Mouse (Mus musculus) stomach, embryonic 14.5 days (tissue): Measurements from ENCODE around the gene Vwa2. TPM values are rescaled to one million over a fixed set of nuclear protein-coding genes. Genes with fewer than 3 reads are reported as not detected.

Experiments used
- ATAC-seq: fragments of 200-750 bp; cut with Nextera tagmentation; 2 replicates; pipeline ENCODE4 v1.8.0; 2017; ENCODE audit warnings: low read depth, moderate TSS enrichment; ENCODE audit not compliant: insufficient number of reproducible peaks, insufficient read depth, low FRiP score
- H3K27ac ChIP-seq: fragments of 300-500 bp; sonication (generic); 2 replicates; pipeline ENCODE4 v1.5.1; 2014; ENCODE audit warnings: mild to moderate bottlenecking, low read length, moderate library complexity, mixed read lengths
- H3K27me3 ChIP-seq: fragments of 300-500 bp; sonication (generic); 2 replicates; pipeline ENCODE4 v1.6.1; 2014; ENCODE audit warnings: low read length, control low read depth, mixed read lengths; ENCODE audit not compliant: control insufficient read depth, insufficient read depth
- H3K36me3 ChIP-seq: fragments of 300-500 bp; sonication (generic); 2 replicates; pipeline ENCODE4 v1.6.1; 2014; ENCODE audit warnings: mild to moderate bottlenecking, control low read depth, low read length, moderate library complexity, mixed read lengths; ENCODE audit not compliant: control insufficient read depth, insufficient read depth
- H3K4me1 ChIP-seq: fragments of 300-500 bp; sonication (generic); 2 replicates; pipeline ENCODE4 v1.6.1; 2014; ENCODE audit warnings: low read length, control low read depth, mixed read lengths; ENCODE audit not compliant: control insufficient read depth, insufficient read depth
- H3K4me2 ChIP-seq: fragments of 300-500 bp; sonication (generic); replicated peaks from 2 replicates; pipeline ENCODE4 v1.6.1; 2014; ENCODE audit warnings: low read depth, low read length, control low read depth
- H3K4me3 ChIP-seq: fragments of 300-500 bp; sonication (generic); 2 replicates; pipeline ENCODE4 v1.5.1; 2014; ENCODE audit warnings: low read depth, low read length, control low read depth
- H3K9ac ChIP-seq: fragments of 300-500 bp; sonication (generic); replicated peaks from 2 replicates; pipeline ENCODE4 v1.6.1; 2014; ENCODE audit warnings: low read depth, mild to moderate bottlenecking, control low read depth, low read length, moderate library complexity, mixed read lengths
- H3K9me3 ChIP-seq: fragments of 300-500 bp; sonication (generic); 2 replicates; pipeline ENCODE4 v1.6.1; 2016; ENCODE audit warnings: low read depth, low read length, control low read depth; ENCODE audit not compliant: control insufficient read depth
- WGBS: fragments of 180-500 bp; shearing (Covaris S2); extraction: QIAGEN DNeasy Blood & Tissue Kit; methylation state at CpG from one replicate; pipeline ENCODE4 v1.1.7; 2014; 5-methylcytosine and 5-hydroxymethylcytosine counted together
- polyA plus RNA-seq: library from polyadenylated mRNA; unstranded; fragments of >200 nt; fragmentation: Nextera tagmentation; extraction: Ambion mirVana; gene quantifications from 2 replicates; pipeline ENCODE4 v1.2.1, GENCODE M21; 2014

Vwa2 gene
- 3.3 and 3.8 TPM in 2 replicates for polyA plus RNA-seq

- Histone ChIP-seq H3K4me3 (peak within 1 kb of the TSS; percentile 49), H3K9ac (peak within 1 kb of the TSS; percentile 25; the same call in 1 of the 2 replicates), H3K4me1 (peaks cover 16% of the 10 kb centered on the region; the same call in 1 of the 2 replicates), H3K27ac (no peak within 1 kb of the TSS), H3K36me3 (no peaks in the 10 kb centered on the region), H3K4me2 (peak within 1 kb of the TSS; percentile 98), H3K27me3 (peaks cover 27% of the 10 kb centered on the region), H3K9me3 (no peaks in the 10 kb centered on the region)
- 2% methylated on average over 68 of the region's 71 CpGs for WGBS
- peak; percentile 61 for ATAC-seq
Observed at GRCm38 (mm10) chr19:56873816-56874600, at the start of gene Vwa2. TSS of gene Vwa2 (plus strand) at chr19:56874249.

- H3K36me3 ChIP-seq = no peaks in the 10 kb centered on the region
- H3K4me3 ChIP-seq = peak within 1 kb of the TSS; percentile 11; the same call in 1 of the 2 replicates
- H3K9me3 ChIP-seq = no peaks in the 10 kb centered on the region
- H3K27me3 ChIP-seq = no peaks in the 10 kb centered on the region
- no peak within 1 kb of the TSS for H3K9ac ChIP-seq
- peak within 1 kb of the TSS; percentile 36 for H3K4me2 ChIP-seq
- H3K4me1 ChIP-seq = peaks cover 11% of the 10 kb centered on the region
- ATAC-seq = no peak
- no peak within 1 kb of the TSS for H3K27ac ChIP-seq
- 50% methylated on average over 44 of the region's 44 CpGs for WGBS
Observed at GRCm38 (mm10) chr19:56826047-56826631, 47.9 kb upstream of the Vwa2 start, which contains the start of gene Tdrd1. TSS of gene Tdrd1 (plus strand) at chr19:56826209.

GRCm38 (mm10) chr19:56828305-56828704, 45.7 kb upstream of the Vwa2 start:
- 80% methylated on average over 11 of the region's 11 CpGs for WGBS
- Histone ChIP-seq H3K27me3 (no peaks in the 10 kb centered on the region), H3K36me3 (no peaks in the 10 kb centered on the region), H3K27ac (no peak overlapping the region), H3K4me3 (no peak overlapping the region), H3K9ac (no peak overlapping the region), H3K4me1 (0 out of 2 replicates have a peak, but pooled peaks cover 7% of the 10 kb centered on the region), H3K4me2 (no peak overlapping the region), H3K9me3 (no peaks in the 10 kb centered on the region)
- no peak for ATAC-seq

GRCm38 (mm10) chr19:56829267-56829666, 44.8 kb upstream of the Vwa2 start:
- Histone ChIP-seq H3K27me3 (no peaks in the 10 kb centered on the region), H3K36me3 (no peaks in the 10 kb centered on the region), H3K4me2 (no peak overlapping the region), H3K9ac (no peak overlapping the region), H3K27ac (no peak overlapping the region), H3K4me3 (no peak overlapping the region), H3K4me1 (0 out of 2 replicates have a peak, but pooled peaks cover 7% of the 10 kb centered on the region), H3K9me3 (no peaks in the 10 kb centered on the region)
- WGBS = 65% methylated on average over 9 of the region's 9 CpGs
- ATAC-seq = peak; percentile 74; the same call in 1 of the 2 replicates

- Histone ChIP-seq H3K4me1 (0 out of 2 replicates have a peak, but pooled peaks cover 7% of the 10 kb centered on the region), H3K9ac (no peak overlapping the region), H3K4me2 (no peak overlapping the region), H3K27ac (no peak overlapping the region), H3K36me3 (no peaks in the 10 kb centered on the region), H3K4me3 (no peak overlapping the region), H3K9me3 (no peaks in the 10 kb centered on the region), H3K27me3 (no peaks in the 10 kb centered on the region)
- no peak for ATAC-seq
- WGBS = 72% methylated on average over 4 of the region's 4 CpGs
Observed at GRCm38 (mm10) chr19:56830163-56830562, 43.9 kb upstream of the Vwa2 start.

- Histone ChIP-seq H3K9ac (no peak overlapping the region), H3K27me3 (no peaks in the 10 kb centered on the region), H3K9me3 (no peaks in the 10 kb centered on the region), H3K4me2 (no peak overlapping the region), H3K4me1 (0 out of 2 replicates have a peak, but pooled peaks cover 3% of the 10 kb centered on the region), H3K4me3 (no peak overlapping the region), H3K27ac (no peak overlapping the region), H3K36me3 (no peaks in the 10 kb centered on the region)
- no peak for ATAC-seq
- 52% methylated on average over 9 of the region's 9 CpGs for WGBS
Observed at GRCm38 (mm10) chr19:56835340-56835739, 38.7 kb upstream of the Vwa2 start.

- Histone ChIP-seq H3K27ac (no peak overlapping the region), H3K9ac (no peak overlapping the region), H3K4me3 (no peak overlapping the region), H3K4me1 (no peaks in the 10 kb centered on the region), H3K4me2 (no peak overlapping the region), H3K9me3 (no peaks in the 10 kb centered on the region), H3K36me3 (no peaks in the 10 kb centered on the region), H3K27me3 (no peaks in the 10 kb centered on the region)
- no peak for ATAC-seq
- 67% methylated on average over 17 of the region's 17 CpGs for WGBS
Observed at GRCm38 (mm10) chr19:56838942-56839706, 34.9 kb upstream of the Vwa2 start.

GRCm38 (mm10) chr19:56842974-56843373, 31.1 kb upstream of the Vwa2 start:
- ATAC-seq = no peak
- Histone ChIP-seq H3K9ac (no peak overlapping the region), H3K4me3 (no peak overlapping the region), H3K27ac (no peak overlapping the region), H3K9me3 (peaks cover 7% of the 10 kb centered on the region; the same call in 1 of the 2 replicates), H3K27me3 (no peaks in the 10 kb centered on the region), H3K4me1 (no peaks in the 10 kb centered on the region), H3K4me2 (no peak overlapping the region), H3K36me3 (no peaks in the 10 kb centered on the region)
- 75% methylated on average over 12 of the region's 12 CpGs for WGBS
